Mouse (Mus musculus): Measurements from ENCODE around the gene Mms22l. TPM values are rescaled to one million over a fixed set of nuclear protein-coding genes. Genes with fewer than 3 reads are reported as not detected.

Mms22l gene
- polyA plus RNA-seq, 1 experiment from 2014 or later = 7.1 TPM

DNA sequence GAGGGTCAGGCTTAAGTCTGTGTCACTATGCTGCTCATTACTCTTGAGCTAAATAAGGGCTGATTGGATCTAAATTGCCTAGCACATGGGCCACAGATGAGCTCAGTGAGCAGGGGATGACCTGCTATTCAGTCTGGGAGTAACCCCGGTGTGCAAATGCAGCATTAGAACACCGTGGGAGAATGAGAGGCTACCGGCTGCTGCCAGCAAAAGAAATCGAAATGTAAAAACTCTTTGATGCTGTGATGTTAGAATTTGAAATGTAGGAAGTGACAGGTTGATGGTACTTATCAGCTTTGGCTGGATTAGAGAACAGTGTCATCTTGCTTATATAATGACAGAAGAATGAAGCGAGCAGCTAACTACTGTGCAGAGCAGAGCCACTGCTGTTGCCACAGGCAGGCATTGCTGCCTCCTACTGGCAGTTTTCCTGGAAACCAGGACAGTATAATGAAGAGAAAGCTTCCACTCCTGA, 48.5 kb downstream of the Mms22l start:
- Histone ChIP-seq H3K27ac (replicated peaks) (no peak overlapping the region), H3K4me2 (replicated peaks; ENCODE audit: low read depth) (no peak overlapping the region), H3K36me3 (ENCODE audit: control insufficient read depth, insufficient read depth, low read length) (no peaks in the 10 kb centered on the region), H3K27me3 (ENCODE audit: control insufficient read depth, insufficient read depth, low read length) (no peaks in the 10 kb centered on the region), H3K9ac (ENCODE audit: low read length) (no peak overlapping the region), H3K9me3 (ENCODE audit: control insufficient read depth, low read length) (no peaks in the 10 kb centered on the region), H3K4me3 (ENCODE audit: low read depth, low read length) (no peak overlapping the region), H3K4me1 (replicated peaks; ENCODE audit: control insufficient read depth, insufficient read depth) (no peaks in the 10 kb centered on the region)
- ATAC-seq (ENCODE audit: low FRiP score, low TSS enrichment) = no peak
- 69% methylated on average over 5 of the region's 5 CpGs for WGBS
- TF ChIP-seq EP300 (optimal IDR thresholded peaks at IDR 0.05) (no peak), CTCF (IDR thresholded peaks at IDR 0.05; ENCODE audit: low read depth) (peak; percentile 64)
- peak; percentile 30 for DNase-seq (ENCODE audit: low spot score)

GRCm38 (mm10) chr4:24556116-24556820, 60.0 kb downstream of the Mms22l start:
- ATAC-seq (ENCODE audit: low FRiP score, low TSS enrichment) (no peak), DNase-seq (ENCODE audit: low spot score) (no peak)
- Histone ChIP-seq H3K9ac (ENCODE audit: low read length) (no peak overlapping the region), H3K36me3 (ENCODE audit: control insufficient read depth, insufficient read depth, low read length) (no peaks in the 10 kb centered on the region), H3K4me1 (replicated peaks; ENCODE audit: control insufficient read depth, insufficient read depth) (no peaks in the 10 kb centered on the region), H3K27me3 (ENCODE audit: control insufficient read depth, insufficient read depth, low read length) (no peaks in the 10 kb centered on the region), H3K4me3 (ENCODE audit: low read depth, low read length) (no peak overlapping the region), H3K9me3 (ENCODE audit: control insufficient read depth, low read length) (no peaks in the 10 kb centered on the region), H3K27ac (replicated peaks) (no peak overlapping the region), H3K4me2 (replicated peaks; ENCODE audit: low read depth) (no peak overlapping the region)
- TF ChIP-seq CTCF (IDR thresholded peaks at IDR 0.05; ENCODE audit: low read depth) (no peak), EP300 (optimal IDR thresholded peaks at IDR 0.05) (no peak)
- 27% methylated on average over 6 of the region's 6 CpGs for WGBS

DNA sequence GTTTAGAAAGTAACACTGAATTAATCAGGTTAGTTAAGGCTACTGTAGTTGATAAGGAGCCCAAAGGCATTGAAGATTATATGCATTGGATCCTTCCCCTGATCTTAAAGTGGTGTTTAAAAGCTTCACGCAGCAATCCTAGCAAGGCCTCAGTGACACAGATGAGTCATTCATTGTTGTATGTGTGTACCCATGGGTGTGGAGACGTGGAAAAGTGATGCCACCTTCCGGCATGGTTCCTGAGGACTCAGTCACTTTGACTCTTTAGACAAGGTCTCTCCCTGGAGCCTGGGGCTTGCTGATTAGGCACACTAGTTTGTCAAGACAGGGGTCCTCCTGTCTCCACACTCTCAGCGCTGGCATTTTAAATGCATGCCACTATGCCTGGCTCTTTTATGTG, 60.9 kb downstream of the Mms22l start:
- Histone ChIP-seq H3K4me2 (replicated peaks; ENCODE audit: low read depth) (no peak overlapping the region), H3K27me3 (ENCODE audit: control insufficient read depth, insufficient read depth, low read length) (no peaks in the 10 kb centered on the region), H3K4me1 (replicated peaks; ENCODE audit: control insufficient read depth, insufficient read depth) (no peaks in the 10 kb centered on the region), H3K27ac (replicated peaks) (no peak overlapping the region), H3K9me3 (ENCODE audit: control insufficient read depth, low read length) (no peaks in the 10 kb centered on the region), H3K36me3 (ENCODE audit: control insufficient read depth, insufficient read depth, low read length) (no peaks in the 10 kb centered on the region), H3K9ac (ENCODE audit: low read length) (no peak overlapping the region), H3K4me3 (ENCODE audit: low read depth, low read length) (no peak overlapping the region)
- ATAC-seq (ENCODE audit: low FRiP score, low TSS enrichment) (no peak), DNase-seq (ENCODE audit: low spot score) (no peak)
- peak; percentile 18; the same call in 1 of the 2 replicates for TF ChIP-seq CTCF (IDR thresholded peaks at IDR 0.05; ENCODE audit: low read depth)
- TF ChIP-seq EP300 (optimal IDR thresholded peaks at IDR 0.05) = no peak
- WGBS = 66% methylated on average over 4 of the region's 4 CpGs

DNA sequence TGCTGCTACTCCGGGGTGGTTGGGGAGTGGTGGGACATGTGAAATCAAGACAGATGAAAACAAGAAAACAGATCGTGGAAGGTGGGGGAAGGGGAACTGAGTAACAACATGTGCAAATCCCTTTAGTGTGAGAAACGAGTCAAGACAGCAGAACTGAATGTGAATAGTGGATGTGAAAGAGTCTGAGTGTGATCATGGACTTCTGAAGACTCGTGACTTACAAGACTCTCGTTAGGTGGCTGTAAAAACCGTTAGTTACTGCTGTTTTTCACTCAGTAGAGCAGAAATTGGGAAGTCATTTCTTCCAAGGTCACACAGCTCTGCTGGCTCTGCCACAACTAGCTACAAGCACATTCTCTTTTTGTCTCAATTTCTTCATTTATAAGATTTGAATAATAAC, 71.8 kb downstream of the Mms22l start:
- Histone ChIP-seq H3K9me3 (ENCODE audit: control insufficient read depth, low read length) (no peaks in the 10 kb centered on the region), H3K27me3 (ENCODE audit: control insufficient read depth, insufficient read depth, low read length) (no peaks in the 10 kb centered on the region), H3K9ac (ENCODE audit: low read length) (no peak overlapping the region), H3K36me3 (ENCODE audit: control insufficient read depth, insufficient read depth, low read length) (no peaks in the 10 kb centered on the region), H3K4me2 (replicated peaks; ENCODE audit: low read depth) (no peak overlapping the region), H3K4me1 (replicated peaks; ENCODE audit: control insufficient read depth, insufficient read depth) (no peaks in the 10 kb centered on the region), H3K4me3 (ENCODE audit: low read depth, low read length) (no peak overlapping the region), H3K27ac (replicated peaks) (no peak overlapping the region)
- WGBS = 74% methylated on average over 6 of the region's 6 CpGs
- no peak for ATAC-seq (ENCODE audit: low FRiP score, low TSS enrichment)
- TF ChIP-seq CTCF (IDR thresholded peaks at IDR 0.05; ENCODE audit: low read depth) = no peak
- no peak for TF ChIP-seq EP300 (optimal IDR thresholded peaks at IDR 0.05)
- DNase-seq (ENCODE audit: low spot score) = no peak

DNA sequence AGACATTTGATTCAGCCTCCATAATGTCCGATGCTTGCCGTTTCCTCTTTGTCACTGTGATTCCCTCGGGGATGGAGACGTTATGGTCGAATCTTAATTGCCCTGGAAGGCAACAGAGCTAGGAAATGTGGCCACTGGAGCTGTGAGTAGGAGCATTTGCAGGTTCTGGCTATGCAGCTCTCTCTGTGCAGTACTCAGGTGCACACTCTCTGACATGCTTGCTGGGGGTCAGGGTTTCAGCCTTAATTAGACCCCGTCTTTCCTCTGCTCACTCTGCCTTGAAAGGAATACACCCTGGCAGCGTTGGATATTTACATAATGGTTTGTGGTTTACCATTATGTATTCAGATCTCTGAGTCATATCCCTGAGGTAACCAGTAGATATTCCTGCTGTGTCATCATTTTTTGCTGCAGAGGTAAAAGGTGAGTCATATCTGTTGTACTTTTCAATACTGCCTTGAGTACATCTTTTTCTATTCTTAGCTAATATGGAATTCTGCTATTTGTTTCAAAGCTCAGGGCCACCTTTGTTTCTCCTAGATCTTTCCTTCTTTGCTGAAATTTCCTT, 72.8 kb downstream of the Mms22l start:
- H3K9me3 ChIP-seq (ENCODE audit: control insufficient read depth, low read length) = no peaks in the 10 kb centered on the region
- WGBS = 74% methylated on average over 7 of the region's 7 CpGs
- H3K4me2 ChIP-seq (replicated peaks; ENCODE audit: low read depth) = no peak overlapping the region
- no peaks in the 10 kb centered on the region for H3K36me3 ChIP-seq (ENCODE audit: control insufficient read depth, insufficient read depth, low read length)
- TF ChIP-seq EP300 (optimal IDR thresholded peaks at IDR 0.05) = no peak
- H3K4me1 ChIP-seq (replicated peaks; ENCODE audit: control insufficient read depth, insufficient read depth) = no peaks in the 10 kb centered on the region
- no peaks in the 10 kb centered on the region for H3K27me3 ChIP-seq (ENCODE audit: control insufficient read depth, insufficient read depth, low read length)
- H3K9ac ChIP-seq (ENCODE audit: low read length) = no peak overlapping the region
- ATAC-seq (ENCODE audit: low FRiP score, low TSS enrichment) = peak; percentile 70
- H3K27ac ChIP-seq (replicated peaks) = no peak overlapping the region
- no peak overlapping the region for H3K4me3 ChIP-seq (ENCODE audit: low read depth, low read length)
- DNase-seq (ENCODE audit: low spot score) = no peak

DNA sequence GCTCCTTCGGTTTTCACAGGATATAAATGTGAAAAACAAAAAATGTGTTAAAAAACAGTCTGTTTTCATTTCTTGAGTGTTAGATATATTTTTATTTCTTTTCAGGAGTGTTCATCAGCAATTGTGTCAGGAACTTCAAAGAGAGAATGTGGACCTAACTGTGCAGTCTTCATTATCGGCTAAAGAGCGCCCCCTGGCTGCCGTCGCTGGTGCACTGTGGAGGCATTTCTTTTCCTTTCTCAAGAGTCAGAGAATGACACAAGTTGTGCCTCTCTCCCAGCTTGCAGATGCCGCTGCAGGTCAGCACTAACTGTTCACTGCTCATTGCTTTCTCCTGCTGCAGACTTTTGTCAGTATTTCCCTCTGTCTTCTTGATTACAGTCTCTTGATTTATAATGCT, 78.0 kb downstream of the Mms22l start:
- Histone ChIP-seq H3K4me3 (ENCODE audit: low read depth, low read length) (no peak overlapping the region), H3K4me2 (replicated peaks; ENCODE audit: low read depth) (no peak overlapping the region), H3K9me3 (ENCODE audit: control insufficient read depth, low read length) (no peaks in the 10 kb centered on the region), H3K27me3 (ENCODE audit: control insufficient read depth, insufficient read depth, low read length) (no peaks in the 10 kb centered on the region), H3K27ac (replicated peaks) (no peak overlapping the region), H3K4me1 (replicated peaks; ENCODE audit: control insufficient read depth, insufficient read depth) (no peaks in the 10 kb centered on the region), H3K9ac (ENCODE audit: low read length) (no peak overlapping the region), H3K36me3 (ENCODE audit: control insufficient read depth, insufficient read depth, low read length) (peaks cover 4% of the 10 kb centered on the region; the same call in 1 of the 2 replicates)
- WGBS = 23% methylated on average over 6 of the region's 6 CpGs
- TF ChIP-seq CTCF (IDR thresholded peaks at IDR 0.05; ENCODE audit: low read depth) (peak; percentile 93), EP300 (optimal IDR thresholded peaks at IDR 0.05) (no peak)
- peak; percentile 47; the same call in 1 of the 2 replicates for ATAC-seq (ENCODE audit: low FRiP score, low TSS enrichment)
- DNase-seq (ENCODE audit: low spot score) = peak; percentile 76

All from stomach, postnatal 0 days (tissue).